Mouse (Mus musculus): ENCODE measurements at regions not wholly inside any gene's neighbourhood (a gene's known extent, or its start where the extent isn't known, plus 50 kb on each side); places are given as distances from the start of the nearest gene placed in this dataset.

DNA sequence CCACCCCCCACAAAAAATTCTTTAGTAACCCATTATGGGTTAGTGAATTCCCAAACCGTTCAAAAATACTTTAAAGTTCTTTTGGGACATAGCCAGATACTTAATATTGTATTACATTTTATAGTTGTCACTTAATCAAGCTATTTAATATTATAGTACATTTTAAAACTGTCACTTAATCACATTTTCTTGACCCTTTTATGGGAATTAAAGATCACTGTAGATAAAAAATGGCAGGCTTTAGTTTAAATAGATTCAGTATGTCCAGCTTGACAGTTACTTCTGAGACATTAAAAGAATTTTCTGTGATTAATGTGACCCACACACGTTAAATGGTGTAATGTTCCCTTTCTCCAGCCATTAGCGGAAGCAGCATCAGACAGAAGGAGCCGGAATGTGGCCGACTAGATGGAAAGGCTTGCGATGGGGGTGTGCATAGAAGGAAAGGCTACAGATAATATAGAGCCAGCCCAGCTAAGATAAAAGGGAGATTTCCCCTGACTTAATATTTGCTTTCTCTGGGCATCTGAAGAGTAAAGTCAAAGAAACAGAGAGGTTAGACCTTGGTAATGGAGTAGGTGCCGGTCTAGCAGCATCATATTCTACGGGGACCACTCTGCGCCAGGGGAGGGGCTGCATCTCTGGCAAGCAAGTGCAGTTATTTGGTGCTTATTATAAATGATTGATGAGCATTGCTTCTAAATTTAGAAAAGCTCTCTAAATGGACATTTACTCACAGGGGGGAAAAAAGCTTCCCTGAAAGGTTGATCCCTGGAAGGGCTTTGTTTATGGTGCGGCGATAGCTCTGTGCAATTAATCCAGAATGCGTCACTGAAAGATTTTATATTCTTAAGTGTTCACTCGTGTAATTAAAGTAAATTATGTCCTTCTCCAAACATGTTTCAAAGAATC is 331.8 kb upstream of the Meis1 start:
- DNase-seq (ENCODE audit: low spot score in 2 of 2) = no peak

- DNase-seq (ENCODE audit: low spot score in 2 of 2) = no peak
Measured at GRCm38 (mm10) chr11:19351243-19351787, 332.5 kb upstream of the Meis1 start.

- no peak for DNase-seq (ENCODE audit: low spot score in 2 of 2)
Measured at GRCm38 (mm10) chr11:19353706-19354105, 334.9 kb upstream of the Meis1 start.

DNA sequence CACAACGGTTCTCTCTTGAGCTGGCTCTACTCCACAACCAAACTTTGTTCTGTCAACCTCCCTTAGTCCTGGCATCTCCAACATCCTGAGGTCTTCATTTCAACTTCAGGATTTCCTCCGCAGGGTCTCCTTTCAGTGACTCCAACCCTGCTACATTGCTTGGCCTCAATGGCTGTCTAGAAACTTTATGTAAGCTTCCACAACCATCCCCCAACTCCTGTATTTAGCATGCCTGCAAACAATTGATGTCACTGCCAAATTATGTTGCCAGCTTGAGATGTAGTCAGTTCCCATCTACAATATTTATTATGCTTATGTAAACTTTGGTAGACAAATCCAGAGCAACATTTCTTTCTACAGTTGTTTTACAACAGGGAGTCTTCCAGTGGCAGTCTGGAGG is 336.4 kb upstream of the Meis1 start:
- DNase-seq (ENCODE audit: low spot score in 2 of 2) = no peak

- no peak for DNase-seq (ENCODE audit: low spot score in 2 of 2)
Measured at GRCm38 (mm10) chr11:19356151-19356550, 337.4 kb upstream of the Meis1 start.

GRCm38 (mm10) chr11:19369152-19369551 is 350.4 kb upstream of the Meis1 start:
- no peak for DNase-seq (ENCODE audit: low spot score in 2 of 2)

GRCm38 (mm10) chr11:19373476-19373875 is 354.7 kb upstream of the Meis1 start:
- no peak for DNase-seq (ENCODE audit: low spot score in 2 of 2)

- no peak for DNase-seq (ENCODE audit: low spot score in 2 of 2)
Measured at GRCm38 (mm10) chr11:19380935-19381334, 362.1 kb upstream of the Meis1 start.

DNA sequence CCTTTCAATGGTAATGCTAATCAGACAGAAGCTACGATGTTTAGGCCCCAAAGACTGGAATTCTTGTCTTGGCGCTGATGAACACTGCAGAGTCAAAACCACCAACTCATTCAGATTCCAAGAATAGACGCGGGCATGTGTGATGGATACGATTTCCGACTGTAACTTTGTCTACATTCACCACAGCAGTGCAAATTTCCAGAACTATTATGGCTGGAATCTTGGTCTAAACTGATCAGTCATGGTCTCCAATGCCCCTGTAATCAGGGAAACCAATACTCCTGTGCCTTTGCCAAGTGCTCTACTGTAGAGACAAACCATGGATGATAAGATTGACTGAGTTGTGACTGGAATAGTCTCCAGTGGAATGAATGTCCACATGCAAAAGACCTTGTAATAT is 370.4 kb upstream of the Meis1 start:
- no peak for DNase-seq (ENCODE audit: low spot score in 2 of 2)

GRCm38 (mm10) chr11:19392190-19392589 is 373.4 kb upstream of the Meis1 start:
- DNase-seq (ENCODE audit: low spot score in 2 of 2) = no peak

- no peak for DNase-seq (ENCODE audit: low spot score in 2 of 2)
Measured at GRCm38 (mm10) chr11:19394372-19394771, 375.6 kb upstream of the Meis1 start.

GRCm38 (mm10) chr11:19400396-19400795 is 381.6 kb upstream of the Meis1 start:
- DNase-seq (ENCODE audit: low spot score in 2 of 2) = no peak

DNA sequence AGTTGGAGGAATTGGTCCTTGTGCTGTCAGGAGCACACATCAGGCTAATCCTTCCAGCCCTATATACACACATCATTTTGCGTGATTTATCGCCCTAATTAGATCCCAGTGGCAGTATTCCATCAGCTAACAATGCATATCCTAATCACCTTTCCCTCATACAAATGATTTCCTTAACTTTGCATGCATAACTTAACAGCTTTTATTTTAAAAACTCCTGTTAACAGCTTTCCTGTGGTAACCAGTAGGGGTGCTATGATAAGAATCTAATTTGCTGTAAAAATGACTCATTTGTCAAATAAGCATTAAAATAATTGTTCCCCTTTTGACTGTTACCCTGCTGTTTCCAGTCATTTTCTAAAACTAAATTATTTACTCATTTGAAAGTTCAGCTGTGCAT is 401.4 kb upstream of the Meis1 start:
- no peak for DNase-seq (ENCODE audit: low spot score in 2 of 2)

DNA sequence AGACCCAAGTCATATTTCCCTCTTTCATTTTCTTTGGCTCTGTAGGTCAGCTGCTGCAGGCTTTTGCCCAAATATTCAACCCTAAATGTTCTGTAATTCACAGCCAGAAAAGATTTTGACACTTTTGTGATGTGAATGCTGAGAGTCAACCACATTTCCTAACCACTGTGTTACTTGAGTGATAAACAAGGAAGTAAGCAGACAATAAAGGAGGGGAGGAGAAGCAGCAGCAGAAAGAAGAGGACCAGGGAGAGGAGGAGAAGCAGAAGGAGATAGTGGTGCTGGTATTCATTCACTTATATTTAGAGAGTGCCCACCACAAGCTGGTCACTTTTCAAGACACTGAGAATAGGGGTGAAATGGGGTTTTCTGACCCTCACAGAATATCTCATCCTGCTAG is 404.5 kb upstream of the Meis1 start:
- DNase-seq (ENCODE audit: low spot score in 2 of 2) = no peak

DNA sequence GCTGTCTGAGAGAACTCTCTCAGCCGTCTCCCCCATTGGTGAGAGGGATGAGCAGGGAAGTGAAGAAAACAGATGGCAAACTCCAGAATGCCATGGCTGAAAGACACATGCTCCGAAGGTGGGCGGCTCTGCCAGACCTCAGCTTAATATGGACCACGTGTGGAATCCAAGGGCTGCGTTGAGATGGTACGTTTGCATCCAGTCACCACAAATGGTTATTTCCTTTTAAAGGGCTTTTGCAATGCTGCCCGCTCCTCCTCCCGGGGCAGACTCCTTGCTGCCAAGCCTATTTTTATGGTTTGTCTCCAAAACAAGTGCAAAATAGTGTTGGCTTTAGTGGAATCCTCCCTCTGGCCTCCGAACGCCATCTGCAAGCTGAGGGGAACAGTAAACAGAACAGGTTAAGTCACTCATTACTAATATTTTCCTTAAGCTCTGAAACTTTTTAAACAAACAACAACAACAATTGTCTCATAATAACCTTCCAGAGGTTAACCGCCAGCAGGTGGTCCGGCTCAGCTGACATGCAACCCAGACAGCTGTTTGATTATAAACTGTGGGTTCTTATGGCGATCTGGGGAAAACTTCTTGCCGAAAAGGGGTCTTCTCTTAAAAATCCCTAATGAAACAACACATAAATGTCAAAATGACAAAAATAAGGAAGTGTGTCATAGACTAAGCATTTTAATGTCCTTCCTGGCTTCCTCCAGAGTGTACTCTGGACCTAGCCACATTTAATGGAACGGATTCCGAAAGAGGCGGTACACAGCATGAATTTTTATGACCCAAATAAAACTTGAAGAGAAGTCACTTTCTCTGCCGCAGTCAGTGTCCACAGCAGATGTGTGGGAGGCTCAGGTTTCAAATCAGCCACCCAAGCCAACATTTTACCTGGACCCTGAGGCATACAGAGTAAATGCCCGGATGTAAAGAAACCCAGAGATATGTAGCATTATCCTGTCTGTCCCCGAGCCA is 405.3 kb upstream of the Meis1 start:
- no peak for DNase-seq (ENCODE audit: low spot score in 2 of 2)

- no peak for DNase-seq (ENCODE audit: low spot score in 2 of 2)
Measured at GRCm38 (mm10) chr11:19427559-19427958, 408.8 kb upstream of the Meis1 start.

GRCm38 (mm10) chr11:19433680-19434619 is 415.2 kb upstream of the Meis1 start:
- DNase-seq (ENCODE audit: low spot score in 2 of 2) = no peak

DNA sequence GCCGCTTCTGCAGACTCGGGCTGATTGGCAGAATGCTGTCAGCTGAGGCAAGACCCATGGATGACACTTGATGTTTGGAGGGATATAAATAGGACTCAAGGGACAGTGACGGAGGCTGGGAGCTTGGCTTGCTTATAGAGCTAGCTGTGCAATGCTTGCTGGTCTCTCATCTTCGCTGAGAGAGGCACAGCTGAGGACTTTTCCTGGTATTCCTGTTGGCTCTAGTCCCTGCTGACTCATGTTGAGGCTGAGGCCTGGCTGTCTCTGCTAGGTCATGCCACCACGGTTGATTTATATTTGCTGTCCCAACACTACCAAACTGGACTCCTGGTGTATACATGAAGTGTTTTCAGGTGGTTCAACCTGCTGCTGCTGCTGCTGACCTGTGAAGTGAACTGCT is 419.6 kb upstream of the Meis1 start:
- DNase-seq (ENCODE audit: low spot score in 2 of 2) = no peak

GRCm38 (mm10) chr11:19441936-19442335 is 423.2 kb upstream of the Meis1 start:
- DNase-seq (ENCODE audit: low spot score in 2 of 2) = no peak

Measured in adrenal gland, postnatal 4 days (tissue).